Mouse (Mus musculus) right cerebral cortex, postnatal 10 days (tissue): Measurements from ENCODE around the gene Tceal6.
"Not testable (repeated sequence)": the region's sequence is repeated elsewhere in the genome, so short reads cannot be mapped to it uniquely, and the experiment has no call there.

Source experiments
- DNase-seq, 2 experiments: peaks; one replicate each; pipeline ENCODE4 v3.0.0; 2021; ENCODE audit warnings: low spot score in 2 of 2

Tceal6 gene

GRCm38 (mm10) chrX:135210436-135211221, at the start of gene Tceal6:
Gene Tceal6 (minus strand): TSS chrX:135210687.
- DNase-seq: peak; percentile 60 to 71

- DNase-seq: peak; percentile 31 to 36
These were observed 583 bp downstream of the Tceal6 start for GRCm38 (mm10) chrX:135209773-135210435.

GRCm38 (mm10) chrX:135189924-135190323, 20.6 kb downstream of the Tceal6 start:
- not testable (repeated sequence) for DNase-seq

DNA sequence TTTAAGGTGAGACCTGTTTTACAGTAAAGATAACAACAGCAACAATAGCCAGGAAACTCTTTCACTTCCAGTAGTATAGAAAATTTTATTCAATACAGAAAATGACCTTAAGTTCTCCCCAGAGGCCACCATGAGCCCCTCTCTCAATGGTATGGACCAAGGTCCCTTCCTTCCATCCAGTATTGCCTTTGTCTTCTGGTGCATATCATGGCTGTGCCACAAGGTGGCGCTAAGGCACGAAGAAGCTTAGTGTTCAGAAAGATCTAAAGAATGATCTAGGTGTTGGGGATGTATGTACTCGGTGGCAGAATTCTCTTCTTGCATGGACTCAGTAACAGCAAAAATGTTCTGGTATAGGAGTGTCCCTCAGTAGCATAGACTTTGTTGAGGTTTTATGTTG, 21.8 kb downstream of the Tceal6 start:
- not testable (repeated sequence) for DNase-seq

- not testable (repeated sequence) for DNase-seq
These were observed 33.0 kb downstream of the Tceal6 start, which contains the start of gene Gm15023 for GRCm38 (mm10) chrX:135177532-135177931. Gene Gm15023 (minus strand): TSS chrX:135177632.
